Mouse (Mus musculus): ENCODE measurements at regions not wholly inside any gene's neighbourhood (a gene's known extent, or its start where the extent isn't known, plus 50 kb on each side); places are given as distances from the start of the nearest gene placed in this dataset.

DNA sequence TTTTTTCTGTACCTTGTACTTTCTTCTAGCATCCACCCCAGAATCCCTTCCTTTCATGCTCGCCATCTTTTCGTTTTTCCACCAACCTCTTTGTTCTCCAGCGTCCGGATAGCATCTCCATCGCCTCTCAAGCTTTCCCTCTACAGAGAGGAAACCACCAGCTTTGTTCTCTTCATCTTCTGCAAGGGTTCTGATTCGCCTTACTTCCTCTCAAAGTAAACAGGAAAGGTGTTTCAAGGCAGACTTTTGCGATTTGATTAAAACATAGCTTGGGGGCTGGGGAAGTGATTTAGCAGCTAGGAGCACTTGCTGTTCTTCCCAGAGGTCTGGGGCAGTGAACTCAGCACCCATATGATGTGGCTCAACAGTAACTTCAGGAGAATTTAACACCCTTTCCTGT is 71.4 kb downstream of the Emp1 start:
- H3K27me3 ChIP-seq (ENCODE audit: control insufficient read depth, insufficient read depth, low read length) = no peaks in the 10 kb centered on the region
- no peaks in the 10 kb centered on the region for H3K9me3 ChIP-seq (ENCODE audit: control insufficient read depth, low read length)
- TF ChIP-seq EP300 (optimal IDR thresholded peaks at IDR 0.05) (no peak), CTCF (IDR thresholded peaks at IDR 0.05; ENCODE audit: low read depth) (no peak)
- no peak overlapping the region for H3K4me2 ChIP-seq (replicated peaks; ENCODE audit: low read depth)
- WGBS = 77% methylated on average over 7 of the region's 7 CpGs
- H3K4me3 ChIP-seq (ENCODE audit: low read depth, low read length) = no peak overlapping the region
- DNase-seq (ENCODE audit: low spot score) = no peak
- no peak overlapping the region for H3K9ac ChIP-seq (ENCODE audit: low read length)
- ATAC-seq (ENCODE audit: low FRiP score, low TSS enrichment) = no peak
- H3K27ac ChIP-seq (replicated peaks) = no peak overlapping the region
- H3K36me3 ChIP-seq (ENCODE audit: control insufficient read depth, insufficient read depth, low read length) = no peaks in the 10 kb centered on the region
- no peaks in the 10 kb centered on the region for H3K4me1 ChIP-seq (replicated peaks; ENCODE audit: control insufficient read depth, insufficient read depth)

DNA sequence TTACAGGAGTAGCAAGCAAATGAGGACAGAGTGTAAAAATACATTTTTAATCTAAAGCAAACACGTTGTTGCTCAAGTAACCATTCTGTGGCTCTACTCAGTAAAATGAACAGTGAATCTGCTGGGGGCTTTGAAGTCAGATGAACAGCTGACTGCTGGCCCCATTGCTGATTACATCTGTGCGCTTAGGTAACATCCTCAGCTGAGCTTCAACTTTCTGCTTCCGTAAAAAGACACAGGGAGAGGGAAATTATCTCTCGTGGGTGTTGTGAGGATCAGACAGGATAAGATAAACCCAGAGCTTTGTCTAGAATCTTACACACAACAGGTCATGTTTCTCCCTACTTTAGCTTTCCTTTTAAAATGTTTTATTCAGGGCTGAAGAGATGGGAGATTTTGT is 74.0 kb downstream of the Emp1 start:
- no peaks in the 10 kb centered on the region for H3K4me1 ChIP-seq (replicated peaks; ENCODE audit: control insufficient read depth, insufficient read depth)
- H3K27me3 ChIP-seq (ENCODE audit: control insufficient read depth, insufficient read depth, low read length) = no peaks in the 10 kb centered on the region
- DNase-seq (ENCODE audit: low spot score) (no peak), ATAC-seq (ENCODE audit: low FRiP score, low TSS enrichment) (no peak)
- H3K4me3 ChIP-seq (ENCODE audit: low read depth, low read length) = no peak overlapping the region
- no peaks in the 10 kb centered on the region for H3K9me3 ChIP-seq (ENCODE audit: control insufficient read depth, low read length)
- H3K9ac ChIP-seq (ENCODE audit: low read length) = no peak overlapping the region
- no peaks in the 10 kb centered on the region for H3K36me3 ChIP-seq (ENCODE audit: control insufficient read depth, insufficient read depth, low read length)
- 76% methylated on average over 4 of the region's 4 CpGs for WGBS
- H3K27ac ChIP-seq (replicated peaks) = no peak overlapping the region
- TF ChIP-seq EP300 (optimal IDR thresholded peaks at IDR 0.05) (no peak), CTCF (IDR thresholded peaks at IDR 0.05; ENCODE audit: low read depth) (no peak)
- H3K4me2 ChIP-seq (replicated peaks; ENCODE audit: low read depth) = no peak overlapping the region

DNA sequence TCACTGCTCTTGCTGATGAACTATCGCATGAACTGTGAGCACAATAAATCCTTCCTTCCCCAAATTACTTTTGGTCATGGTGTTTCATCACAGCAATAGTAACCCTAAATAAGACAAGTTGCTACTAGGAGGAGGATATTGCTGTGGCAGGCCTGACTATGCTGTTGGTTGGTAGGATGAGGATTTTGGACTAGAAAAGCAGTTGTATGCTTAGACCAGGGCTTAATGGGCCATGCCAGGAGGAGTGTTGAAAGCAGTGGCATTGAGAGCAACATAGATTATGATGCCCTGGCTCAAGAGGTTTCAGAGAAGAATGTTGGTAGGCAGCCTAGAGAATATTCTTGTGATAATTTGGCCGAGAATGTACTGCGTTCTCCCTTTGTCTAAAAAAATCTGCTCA is 75.9 kb downstream of the Emp1 start:
- TF ChIP-seq CTCF (IDR thresholded peaks at IDR 0.05; ENCODE audit: low read depth) = no peak
- no peak for TF ChIP-seq EP300 (optimal IDR thresholded peaks at IDR 0.05)
- ATAC-seq (ENCODE audit: low FRiP score, low TSS enrichment) (no peak), DNase-seq (ENCODE audit: low spot score) (no peak)
- Histone ChIP-seq H3K4me3 (ENCODE audit: low read depth, low read length) (no peak overlapping the region), H3K27ac (replicated peaks) (no peak overlapping the region), H3K9me3 (ENCODE audit: control insufficient read depth, low read length) (no peaks in the 10 kb centered on the region), H3K9ac (ENCODE audit: low read length) (no peak overlapping the region), H3K4me1 (replicated peaks; ENCODE audit: control insufficient read depth, insufficient read depth) (no peaks in the 10 kb centered on the region), H3K36me3 (ENCODE audit: control insufficient read depth, insufficient read depth, low read length) (no peaks in the 10 kb centered on the region), H3K4me2 (replicated peaks; ENCODE audit: low read depth) (no peak overlapping the region), H3K27me3 (ENCODE audit: control insufficient read depth, insufficient read depth, low read length) (no peaks in the 10 kb centered on the region)
- WGBS = 94% methylated on average over 3 of the region's 3 CpGs

DNA sequence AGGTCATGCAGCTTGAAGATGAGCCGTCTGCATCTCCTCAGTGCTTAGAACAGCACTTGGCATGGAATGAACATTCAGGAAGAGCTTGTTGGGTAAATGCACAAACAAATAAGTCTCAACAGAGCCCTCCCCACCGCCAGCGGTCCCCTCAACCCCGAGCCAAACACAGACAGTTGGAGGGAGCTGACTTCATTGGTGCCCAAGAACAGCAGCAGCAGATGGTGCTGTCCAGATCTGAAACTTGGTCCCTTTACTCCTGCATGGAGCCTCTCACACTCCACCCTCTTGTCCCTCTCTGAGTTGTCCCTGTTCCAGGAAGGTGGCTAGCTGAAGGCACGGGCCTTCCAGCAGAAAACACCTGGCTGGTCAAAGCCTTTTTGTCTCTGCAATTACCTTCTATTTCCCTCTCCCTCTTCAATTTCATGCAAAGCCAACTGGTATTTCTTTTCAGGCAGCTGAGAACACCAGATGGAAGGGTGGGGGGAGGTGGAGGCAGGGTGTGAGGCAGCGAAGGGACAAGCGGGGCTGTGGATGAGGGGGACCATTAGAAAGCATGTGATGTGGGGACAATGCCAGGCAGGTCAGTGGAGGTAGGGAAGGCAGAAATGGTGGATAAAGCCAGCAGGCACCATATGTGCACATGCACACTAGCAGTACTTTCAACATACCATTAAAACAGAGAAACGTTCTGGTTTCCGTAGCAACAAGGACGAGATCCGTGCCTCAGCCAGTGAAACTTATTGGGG is 79.0 kb downstream of the Emp1 start:
- DNase-seq (ENCODE audit: low spot score) (no peak), ATAC-seq (ENCODE audit: low FRiP score, low TSS enrichment) (no peak)
- TF ChIP-seq CTCF (IDR thresholded peaks at IDR 0.05; ENCODE audit: low read depth) (no peak), EP300 (optimal IDR thresholded peaks at IDR 0.05) (no peak)
- no peaks in the 10 kb centered on the region for H3K4me1 ChIP-seq (replicated peaks; ENCODE audit: control insufficient read depth, insufficient read depth)
- no peak overlapping the region for H3K27ac ChIP-seq (replicated peaks)
- no peaks in the 10 kb centered on the region for H3K36me3 ChIP-seq (ENCODE audit: control insufficient read depth, insufficient read depth, low read length)
- no peak overlapping the region for H3K9ac ChIP-seq (ENCODE audit: low read length)
- H3K9me3 ChIP-seq (ENCODE audit: control insufficient read depth, low read length) = no peaks in the 10 kb centered on the region
- WGBS = 65% methylated on average over 11 of the region's 11 CpGs
- H3K4me2 ChIP-seq (replicated peaks; ENCODE audit: low read depth) = no peak overlapping the region
- no peak overlapping the region for H3K4me3 ChIP-seq (ENCODE audit: low read depth, low read length)
- H3K27me3 ChIP-seq (ENCODE audit: control insufficient read depth, insufficient read depth, low read length) = peaks cover 5% of the 10 kb centered on the region; the same call in 1 of the 2 replicates

DNA sequence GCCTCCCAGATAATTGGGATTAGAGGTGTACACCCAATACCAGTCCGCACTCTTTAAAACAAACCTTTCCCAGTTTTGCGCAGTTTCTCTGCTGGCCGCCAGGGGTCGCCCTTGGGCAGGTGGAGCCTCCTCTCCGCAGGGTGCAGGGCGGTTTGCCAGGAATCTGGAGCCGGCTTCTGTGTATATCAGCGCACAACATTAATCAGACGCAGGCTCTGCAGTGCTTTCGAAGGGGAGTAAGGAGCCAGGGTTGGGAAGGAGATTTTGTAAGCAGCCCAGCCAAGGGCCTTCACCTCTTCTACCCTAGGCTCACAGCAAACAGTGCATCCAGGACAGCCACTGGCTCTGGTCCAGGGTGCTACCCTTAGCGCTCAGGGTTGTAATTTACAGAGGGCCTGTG is 82.3 kb downstream of the Emp1 start:
- ATAC-seq (ENCODE audit: low FRiP score, low TSS enrichment) = peak; percentile 90
- Histone ChIP-seq H3K9me3 (ENCODE audit: control insufficient read depth, low read length) (no peaks in the 10 kb centered on the region), H3K4me2 (replicated peaks; ENCODE audit: low read depth) (0 out of 2 replicates have a peak overlapping the region, but pooled peaks have one; percentile 31), H3K27me3 (ENCODE audit: control insufficient read depth, insufficient read depth, low read length) (peaks cover 5% of the 10 kb centered on the region; the same call in 1 of the 2 replicates), H3K9ac (ENCODE audit: low read length) (no peak overlapping the region), H3K27ac (replicated peaks) (no peak overlapping the region), H3K4me3 (ENCODE audit: low read depth, low read length) (no peak overlapping the region), H3K4me1 (replicated peaks; ENCODE audit: control insufficient read depth, insufficient read depth) (no peaks in the 10 kb centered on the region), H3K36me3 (ENCODE audit: control insufficient read depth, insufficient read depth, low read length) (no peaks in the 10 kb centered on the region)
- peak; percentile 88 for DNase-seq (ENCODE audit: low spot score)
- WGBS = 4% methylated on average over 11 of the region's 11 CpGs
- TF ChIP-seq CTCF (IDR thresholded peaks at IDR 0.05; ENCODE audit: low read depth) (peak; percentile 99), EP300 (optimal IDR thresholded peaks at IDR 0.05) (no peak)

DNA sequence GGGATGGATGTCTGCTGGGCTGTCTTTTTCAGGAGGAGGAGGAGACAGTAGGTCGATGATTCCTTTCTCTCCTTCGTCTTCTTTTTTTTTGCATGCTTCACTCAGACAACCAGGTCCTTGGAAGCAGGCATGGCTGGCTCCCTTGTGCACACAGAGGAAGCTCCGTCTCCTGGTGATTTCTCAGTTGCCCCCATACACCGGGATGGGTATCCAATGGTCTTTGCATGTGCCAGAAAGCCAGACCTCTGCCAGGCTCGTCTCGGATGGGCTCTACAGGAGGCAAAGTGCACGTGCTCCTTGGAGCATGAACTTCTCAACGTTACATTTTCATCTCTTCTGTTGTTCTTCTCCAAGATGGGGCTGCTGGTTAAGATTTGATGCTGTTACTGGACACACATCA is 82.7 kb downstream of the Emp1 start:
- Histone ChIP-seq H3K4me2 (replicated peaks; ENCODE audit: low read depth) (0 out of 2 replicates have a peak overlapping the region, but pooled peaks have one; percentile 31), H3K4me1 (replicated peaks; ENCODE audit: control insufficient read depth, insufficient read depth) (no peaks in the 10 kb centered on the region), H3K27ac (replicated peaks) (no peak overlapping the region), H3K9me3 (ENCODE audit: control insufficient read depth, low read length) (no peaks in the 10 kb centered on the region), H3K4me3 (ENCODE audit: low read depth, low read length) (no peak overlapping the region), H3K27me3 (ENCODE audit: control insufficient read depth, insufficient read depth, low read length) (peaks cover 5% of the 10 kb centered on the region; the same call in 1 of the 2 replicates), H3K36me3 (ENCODE audit: control insufficient read depth, insufficient read depth, low read length) (no peaks in the 10 kb centered on the region), H3K9ac (ENCODE audit: low read length) (no peak overlapping the region)
- WGBS = 34% methylated on average over 8 of the region's 8 CpGs
- ATAC-seq (ENCODE audit: low FRiP score, low TSS enrichment) (peak; percentile 14; the same call in 1 of the 2 replicates), DNase-seq (ENCODE audit: low spot score) (no peak)
- TF ChIP-seq EP300 (optimal IDR thresholded peaks at IDR 0.05) (no peak), CTCF (IDR thresholded peaks at IDR 0.05; ENCODE audit: low read depth) (no peak)

All from stomach, postnatal 0 days (tissue).